Mouse (Mus musculus): ENCODE measurements around the gene Vmn1r43.

DNA sequence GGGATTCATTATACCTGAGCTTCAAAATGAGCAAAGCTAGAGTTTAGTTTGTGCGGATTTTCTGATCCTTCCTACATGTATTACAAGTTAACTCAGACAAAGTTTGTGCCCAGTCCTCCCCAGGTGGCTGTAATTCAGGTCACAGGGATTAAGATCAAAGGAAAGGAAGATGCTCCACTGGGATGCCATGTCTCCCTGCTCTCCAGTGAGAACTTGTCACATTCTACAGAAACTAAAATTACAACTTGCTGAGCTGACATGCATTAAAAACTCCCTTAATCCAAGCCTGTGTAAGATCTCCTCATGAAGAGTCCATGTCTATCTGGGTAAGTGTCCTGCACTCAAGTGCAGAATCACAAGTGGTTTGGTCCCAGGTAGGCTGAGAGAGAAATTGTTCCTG is 7.1 kb upstream of the Vmn1r43 start, which contains the start of gene Vmn1r44:
- no peak for TF ChIP-seq CTCF (IDR thresholded peaks at IDR 0.05; ENCODE audit: borderline replicate concordance, insufficient read depth, low read length)
- no peak for TF ChIP-seq POLR2A (IDR thresholded peaks at IDR 0.05; ENCODE audit: low read depth, low read length)
